In genomic region chr1:143231969-143232368, GRCm38 (mm10) we compare ENCODE assay signal across 24 mouse cellular contexts.
A peak's percentile ranks its signal among the peaks of the same experiment; 100 is the strongest.
DNase-seq lines count a peak whose midpoint lies in the region; ATAC-seq and TF ChIP-seq lines count a peak whose summit lies in the region.
"Had no signal": no experiment of that assay in that cellular context is flagged by ENCODE, and none has a peak within 500 bp of the region (broad histone marks: within the 10 kb centered on the region; RNA-seq: fewer than 3 reads in every experiment).

No protein-coding gene starts in this region.

- H3K4me2 ChIP-seq in embryonic facial prominence, embryonic 15.5 days (replicated peaks) = no peak overlapping the region
- H3K4me2 ChIP-seq in hindbrain, embryonic 11.5 days (replicated peaks; ENCODE audit: low read depth, low read length) = no peak overlapping the region
- no peak overlapping the region for H3K4me2 ChIP-seq in hindbrain, postnatal 0 days (ENCODE audit: low read depth, low read length)
- H3K4me2 ChIP-seq in midbrain, embryonic 12.5 days (replicated peaks) = no peak overlapping the region
- H3K4me2 ChIP-seq in midbrain, embryonic 13.5 days (replicated peaks) = no peak overlapping the region
- H3K4me2 ChIP-seq: forebrain, embryonic 12.5 days; heart, embryonic 12.5 days; heart, embryonic 15.5 days; hindbrain, embryonic 14.5 days had no signal

- H3K36me3 ChIP-seq in embryonic facial prominence, embryonic 15.5 days = no peaks in the 10 kb centered on the region
- H3K36me3 ChIP-seq in embryonic facial prominence, embryonic 10.5 days (replicated peaks) = no peaks in the 10 kb centered on the region
- no peaks in the 10 kb centered on the region for H3K36me3 ChIP-seq in hindbrain, embryonic 11.5 days (ENCODE audit: control insufficient read depth, insufficient read depth, low read length)
- no peaks in the 10 kb centered on the region for H3K36me3 ChIP-seq in hindbrain, postnatal 0 days (ENCODE audit: insufficient read depth, low read length)
- H3K36me3 ChIP-seq in midbrain, embryonic 12.5 days = no peaks in the 10 kb centered on the region
- H3K36me3 ChIP-seq in midbrain, embryonic 13.5 days = no peaks in the 10 kb centered on the region
- H3K36me3 ChIP-seq: forebrain, embryonic 12.5 days; heart, embryonic 12.5 days; heart, embryonic 15.5 days; hindbrain, embryonic 10.5 days had no signal

- no peak for TF ChIP-seq CTCF in hindbrain, postnatal 0 days (IDR thresholded peaks at IDR 0.05; ENCODE audit: low read depth)

- no peak for DNase-seq in embryonic facial prominence, embryonic 10.5 days (ENCODE audit: low spot score)
- no peak for DNase-seq in hindbrain, embryonic 11.5 days (ENCODE audit: low spot score)
- no peak for DNase-seq in hindbrain, postnatal 0 days (ENCODE audit: low spot score)
- DNase-seq: adrenal gland, adult 8-10 months; adrenal gland, postnatal 25 days; cerebellum, adult 11-12 months; cerebellum, adult 8-10 months; cerebellum, postnatal 36 days; embryo, embryonic 11 days; gastrocnemius, postnatal 10 days; gastrocnemius, postnatal 36 days; heart, adult 2 months; heart, postnatal 10 days; heart, postnatal 36 days had no signal

- H3K27me3 ChIP-seq in embryonic facial prominence, embryonic 15.5 days = no peaks in the 10 kb centered on the region
- no peaks in the 10 kb centered on the region for H3K27me3 ChIP-seq in embryonic facial prominence, embryonic 10.5 days (replicated peaks; ENCODE audit: low read depth, poor library complexity, severe bottlenecking)
- no peaks in the 10 kb centered on the region for H3K27me3 ChIP-seq in hindbrain, embryonic 11.5 days (ENCODE audit: control insufficient read depth, insufficient read depth, low read length)
- no peaks in the 10 kb centered on the region for H3K27me3 ChIP-seq in hindbrain, postnatal 0 days (ENCODE audit: insufficient read depth, low read length)
- no peaks in the 10 kb centered on the region for H3K27me3 ChIP-seq in midbrain, embryonic 12.5 days
- no peaks in the 10 kb centered on the region for H3K27me3 ChIP-seq in midbrain, embryonic 13.5 days
- H3K27me3 ChIP-seq: forebrain, embryonic 12.5 days; heart, embryonic 12.5 days; heart, embryonic 15.5 days had no signal

- H3K27ac ChIP-seq in embryonic facial prominence, embryonic 15.5 days (replicated peaks) = no peak overlapping the region
- H3K27ac ChIP-seq in embryonic facial prominence, embryonic 10.5 days (replicated peaks) = no peak overlapping the region
- no peak overlapping the region for H3K27ac ChIP-seq in hindbrain, embryonic 11.5 days (ENCODE audit: low read depth, low read length)
- H3K27ac ChIP-seq in hindbrain, postnatal 0 days = no peak overlapping the region
- no peak overlapping the region for H3K27ac ChIP-seq in midbrain, embryonic 12.5 days (replicated peaks)
- no peak overlapping the region for H3K27ac ChIP-seq in midbrain, embryonic 13.5 days
- H3K27ac ChIP-seq: forebrain, embryonic 12.5 days; heart, adult 2 months; heart, embryonic 15.5 days; hindbrain, embryonic 10.5 days; hindbrain, embryonic 14.5 days had no signal

- WGBS in embryonic facial prominence, embryonic 15.5 days = 84% methylated on average over 7 of the region's 7 CpGs
- 87% methylated on average over 7 of the region's 7 CpGs for WGBS in embryonic facial prominence, embryonic 10.5 days
- 85% methylated on average over 7 of the region's 7 CpGs for WGBS in hindbrain, embryonic 11.5 days
- 87% methylated on average over 7 of the region's 7 CpGs for WGBS in hindbrain, postnatal 0 days
- 89% methylated on average over 5 of the region's 7 CpGs for WGBS in midbrain, embryonic 12.5 days
- 81% methylated on average over 7 of the region's 7 CpGs for WGBS in midbrain, embryonic 13.5 days

- H3K4me1 ChIP-seq in embryonic facial prominence, embryonic 15.5 days = no peaks in the 10 kb centered on the region
- no peaks in the 10 kb centered on the region for H3K4me1 ChIP-seq in embryonic facial prominence, embryonic 10.5 days
- H3K4me1 ChIP-seq in hindbrain, embryonic 11.5 days (replicated peaks; ENCODE audit: control insufficient read depth, insufficient read depth, low read length) = no peaks in the 10 kb centered on the region
- H3K4me1 ChIP-seq in hindbrain, postnatal 0 days (ENCODE audit: insufficient read depth, low read length) = no peaks in the 10 kb centered on the region
- no peaks in the 10 kb centered on the region for H3K4me1 ChIP-seq in midbrain, embryonic 12.5 days
- H3K4me1 ChIP-seq in midbrain, embryonic 13.5 days (replicated peaks) = no peaks in the 10 kb centered on the region
- H3K4me1 ChIP-seq: forebrain, embryonic 12.5 days; heart, embryonic 12.5 days; heart, embryonic 15.5 days; hindbrain, embryonic 10.5 days had no signal

- H3K9me3 ChIP-seq in embryonic facial prominence, embryonic 15.5 days (replicated peaks) = no peaks in the 10 kb centered on the region
- no peaks in the 10 kb centered on the region for H3K9me3 ChIP-seq in embryonic facial prominence, embryonic 10.5 days
- no peaks in the 10 kb centered on the region for H3K9me3 ChIP-seq in hindbrain, embryonic 11.5 days (ENCODE audit: control insufficient read depth, low read length)
- no peaks in the 10 kb centered on the region for H3K9me3 ChIP-seq in hindbrain, postnatal 0 days (ENCODE audit: low read length)
- no peaks in the 10 kb centered on the region for H3K9me3 ChIP-seq in midbrain, embryonic 12.5 days
- H3K9me3 ChIP-seq in midbrain, embryonic 13.5 days = no peaks in the 10 kb centered on the region
- H3K9me3 ChIP-seq: forebrain, embryonic 12.5 days; heart, embryonic 15.5 days; hindbrain, embryonic 10.5 days had no signal

- ATAC-seq in embryonic facial prominence, embryonic 15.5 days (ENCODE audit: insufficient number of reproducible peaks, low FRiP score, low TSS enrichment, low read depth) = peak; percentile 24; the same call in 1 of the 2 replicates
- ATAC-seq in hindbrain, embryonic 11.5 days (ENCODE audit: low FRiP score) = peak; percentile 38; the same call in 1 of the 2 replicates
- ATAC-seq in hindbrain, postnatal 0 days = no peak
- 0 out of 2 replicates have a peak, but pooled peaks have one; percentile 6 for ATAC-seq in midbrain, embryonic 12.5 days (ENCODE audit: low FRiP score, low read depth)
- ATAC-seq in midbrain, embryonic 13.5 days = no peak
- ATAC-seq: activated CD4-positive, CD25-positive, alpha-beta regulatory T cell, adult 4 months; forebrain, embryonic 16.5 days had no signal

- H3K9ac ChIP-seq in embryonic facial prominence, embryonic 15.5 days = no peak overlapping the region
- no peak overlapping the region for H3K9ac ChIP-seq in hindbrain, embryonic 11.5 days (ENCODE audit: low read depth, low read length)
- no peak overlapping the region for H3K9ac ChIP-seq in hindbrain, postnatal 0 days (replicated peaks; ENCODE audit: low read length)
- H3K9ac ChIP-seq in midbrain, embryonic 12.5 days (replicated peaks) = no peak overlapping the region
- H3K9ac ChIP-seq in midbrain, embryonic 13.5 days (replicated peaks) = no peak overlapping the region
- H3K9ac ChIP-seq: forebrain, embryonic 12.5 days; heart, embryonic 12.5 days; heart, embryonic 15.5 days; hindbrain, embryonic 14.5 days had no signal

- H3K4me3 ChIP-seq in embryonic facial prominence, embryonic 15.5 days (replicated peaks) = no peak overlapping the region
- no peak overlapping the region for H3K4me3 ChIP-seq in embryonic facial prominence, embryonic 10.5 days
- H3K4me3 ChIP-seq in hindbrain, embryonic 11.5 days (ENCODE audit: low read depth, low read length) = no peak overlapping the region
- H3K4me3 ChIP-seq in hindbrain, postnatal 0 days (ENCODE audit: low read length) = no peak overlapping the region
- no peak overlapping the region for H3K4me3 ChIP-seq in midbrain, embryonic 12.5 days
- no peak overlapping the region for H3K4me3 ChIP-seq in midbrain, embryonic 13.5 days (replicated peaks)
- H3K4me3 ChIP-seq: forebrain, embryonic 12.5 days; heart, adult 2 months; heart, embryonic 12.5 days; heart, embryonic 15.5 days; hindbrain, embryonic 10.5 days had no signal

Comparison
In these comparisons a context has a peak if more than half of its experiments do, and no peak if none do; other contexts are left out.
1. ATAC-seq: peak in embryonic facial prominence, embryonic 15.5 days (single experiment), hindbrain, embryonic 11.5 days (single experiment) and midbrain, embryonic 12.5 days (single experiment); none in hindbrain, postnatal 0 days (single experiment) and midbrain, embryonic 13.5 days (single experiment).